Mouse (Mus musculus) layer of hippocampus, postnatal 36 days (tissue): ENCODE measurements around the gene Ppp1r32. TPM values are rescaled to one million over a fixed set of nuclear protein-coding genes. Genes with fewer than 3 reads are reported as not detected.

Experiments
- DNase-seq, 2 experiments: peaks; one replicate each; pipeline ENCODE4 v3.0.0; 2022
- total RNA-seq, 2 experiments: library from RNA; stranded (reverse); gene quantifications; 2 replicates each; pipeline ENCODE4 v1.2.3; 2021

The Ppp1r32 gene
- total RNA-seq: 1 to 10 TPM; 1.5 to 1.8 TPM

DNA sequence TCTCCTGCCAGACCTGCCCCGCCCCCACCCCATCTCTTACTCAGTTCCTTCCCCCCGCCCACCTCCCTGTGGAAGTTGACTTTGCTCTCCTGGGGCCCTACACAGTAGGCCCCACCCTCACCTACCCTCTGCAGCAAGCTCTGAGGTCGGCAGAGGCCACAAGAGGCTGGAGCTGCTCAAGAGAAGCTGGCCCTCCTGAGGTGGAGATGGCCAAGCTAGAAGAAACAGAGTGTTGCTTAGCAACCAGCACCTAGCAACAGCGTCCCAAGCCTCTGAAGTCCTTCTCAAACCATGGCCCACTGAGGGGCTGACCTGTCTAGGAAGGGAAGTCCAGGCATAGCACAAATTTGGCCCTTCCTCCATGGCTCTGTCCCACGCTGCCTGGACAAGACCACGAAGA lies at the start of gene Ppp1r32:
Gene Ppp1r32, minus strand, starts transcription at position 226 of the 400 bp plus-strand sequence.
- no peak for DNase-seq

DNA sequence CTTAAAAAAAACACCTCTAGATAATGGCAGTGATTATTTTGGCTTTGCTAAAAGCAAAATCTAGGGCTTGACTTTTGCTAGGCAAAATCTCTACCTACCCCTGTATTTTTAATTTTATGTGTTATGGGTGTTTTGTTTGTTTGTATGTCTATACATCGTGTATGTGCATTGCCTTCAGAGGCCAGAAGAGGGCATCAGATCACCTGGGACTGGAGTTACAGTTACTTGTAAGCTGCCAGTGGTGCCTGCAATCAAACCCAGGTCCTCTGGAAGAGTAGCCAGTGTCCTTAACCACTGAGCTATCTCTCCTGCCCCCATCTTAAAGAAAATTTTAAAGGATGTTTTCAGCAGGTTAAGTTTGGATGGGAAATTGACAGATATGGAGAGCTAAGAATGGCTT lies 47.4 kb upstream of the Ppp1r32 start:
- DNase-seq: no peak

DNA sequence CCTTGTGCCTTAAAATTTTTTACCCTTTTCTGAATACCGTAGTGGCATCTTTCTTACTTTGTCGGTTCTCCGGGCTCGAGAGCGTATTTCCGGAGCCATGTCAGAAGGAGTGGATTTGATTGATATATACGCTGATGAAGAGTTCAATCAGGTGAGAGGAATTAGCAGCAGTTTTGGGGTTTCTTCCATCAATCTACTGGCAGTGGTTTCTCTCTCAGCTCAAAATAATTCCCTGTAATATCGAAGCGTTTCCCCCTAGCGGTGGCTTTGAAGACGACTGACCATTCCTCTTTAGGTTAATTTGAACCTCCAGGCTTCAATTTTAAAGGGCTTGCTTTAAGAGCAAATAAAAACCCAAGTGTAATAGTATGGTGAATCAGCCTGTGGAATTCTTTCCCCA lies 43.2 kb upstream of the Ppp1r32 start, which contains the start of gene Sdhaf2:
Gene Sdhaf2, minus strand, starts transcription at position 233 of the 400 bp plus-strand sequence.
- DNase-seq: peak in 1 of 2 experiments; percentile 21

DNA sequence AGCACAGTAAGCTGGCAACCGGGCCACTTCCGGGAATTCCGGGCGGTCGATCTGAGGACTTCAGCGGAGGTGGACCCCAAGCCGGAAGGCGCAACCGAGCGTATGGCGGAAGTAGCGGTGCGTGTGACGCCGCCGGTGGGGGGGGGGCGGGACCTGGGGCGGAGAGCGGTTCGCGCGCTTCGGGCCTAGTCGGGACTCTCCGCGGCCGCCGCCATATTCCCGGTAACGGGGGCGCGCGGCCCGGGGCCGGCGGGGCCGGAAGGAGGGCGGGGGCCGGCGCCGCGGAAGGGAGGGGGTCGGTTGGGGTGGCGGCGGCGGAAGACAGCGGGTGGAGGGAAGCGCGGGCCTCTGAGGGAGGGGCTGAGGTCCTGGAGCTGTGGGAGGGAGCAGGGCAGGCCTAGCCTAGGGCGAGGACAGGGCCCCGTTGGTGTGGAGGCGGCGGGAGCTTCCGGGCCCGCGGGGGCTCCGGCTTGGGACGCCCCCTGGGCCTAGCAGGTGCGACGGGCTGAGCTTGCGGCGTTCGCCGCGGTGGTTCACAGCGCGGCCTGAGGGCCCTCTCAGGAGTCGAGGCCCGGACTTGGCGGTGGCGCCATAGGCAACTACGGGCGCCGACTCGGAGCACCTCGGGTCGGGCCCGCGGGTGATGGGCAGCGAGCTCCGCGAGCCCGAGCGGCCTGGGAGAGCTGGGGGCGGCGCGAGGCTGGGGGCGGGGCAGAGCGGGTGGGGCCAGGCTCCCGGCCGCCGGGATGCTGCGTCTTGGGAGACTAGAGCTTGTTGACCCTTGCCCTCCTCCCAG lies 42.6 kb upstream of the Ppp1r32 start, which contains the start of gene Cpsf7:
Gene Cpsf7, plus strand, starts transcription at position 161 of the 796 bp plus-strand sequence.
- peak; percentile 85 for DNase-seq

DNA sequence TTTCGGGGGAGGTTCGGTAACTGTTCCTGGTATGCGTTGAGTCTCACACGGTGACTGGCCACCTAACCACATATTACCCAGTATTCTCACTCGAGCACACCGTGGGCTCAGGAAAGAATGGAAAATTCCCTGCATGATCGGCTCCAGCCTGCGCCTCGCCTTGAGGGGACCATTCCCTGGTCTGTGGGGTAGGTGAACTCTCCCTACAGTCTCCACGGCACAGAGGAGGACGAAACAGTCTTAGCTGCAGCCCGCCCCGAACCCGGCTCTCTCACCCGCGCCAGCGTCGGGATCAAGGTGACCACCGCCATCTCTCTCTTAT lies 42.0 kb upstream of the Ppp1r32 start:
- no peak for DNase-seq

DNA sequence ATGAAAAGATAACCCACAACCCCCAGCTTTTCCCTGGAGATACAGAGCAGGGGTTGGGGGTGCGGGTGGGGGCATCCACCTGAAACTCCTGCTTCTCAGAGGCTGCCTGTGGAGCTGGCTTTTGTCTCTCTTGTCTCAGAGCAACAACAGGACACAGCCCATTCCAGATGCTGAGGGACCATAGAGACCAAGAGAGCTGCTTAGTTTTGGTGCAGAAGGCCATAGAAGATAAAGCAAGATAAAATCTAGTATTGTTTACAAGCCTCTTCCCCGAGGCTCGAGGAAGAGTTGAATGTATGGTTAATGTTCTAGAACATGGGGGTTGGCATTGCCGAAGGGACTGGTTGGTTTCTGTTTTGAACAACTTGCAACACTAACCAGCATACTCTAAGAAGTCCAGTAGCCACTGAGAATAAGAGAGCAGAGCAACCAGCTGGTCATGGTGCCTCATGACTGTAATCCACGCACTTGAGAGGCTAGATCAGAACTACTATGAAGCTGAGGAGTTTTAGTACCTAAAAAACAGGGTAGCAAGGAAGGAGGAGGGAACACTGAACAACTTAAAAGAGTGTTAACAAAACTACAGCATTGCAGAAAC lies 40.9 kb upstream of the Ppp1r32 start:
- no peak for DNase-seq

DNA sequence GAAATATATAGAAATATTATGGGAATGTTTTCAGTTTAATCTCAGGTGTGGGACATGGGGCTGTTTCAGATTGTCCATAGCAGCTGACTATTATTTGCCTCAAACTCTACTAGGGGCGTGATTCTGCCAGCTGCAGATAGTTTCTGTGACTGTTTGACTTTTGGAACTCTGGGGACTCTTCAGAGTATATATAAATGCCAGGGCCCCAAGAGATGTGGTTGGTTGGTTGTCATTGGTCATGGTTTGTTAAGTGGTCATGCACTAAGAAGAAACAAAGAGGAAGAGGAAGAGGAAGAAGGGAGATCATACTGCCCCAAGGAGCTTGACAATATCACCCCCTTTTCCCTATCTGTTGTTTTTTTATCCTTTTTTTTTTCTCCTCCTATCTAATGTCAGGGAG lies 39.2 kb upstream of the Ppp1r32 start:
- DNase-seq: no peak

DNA sequence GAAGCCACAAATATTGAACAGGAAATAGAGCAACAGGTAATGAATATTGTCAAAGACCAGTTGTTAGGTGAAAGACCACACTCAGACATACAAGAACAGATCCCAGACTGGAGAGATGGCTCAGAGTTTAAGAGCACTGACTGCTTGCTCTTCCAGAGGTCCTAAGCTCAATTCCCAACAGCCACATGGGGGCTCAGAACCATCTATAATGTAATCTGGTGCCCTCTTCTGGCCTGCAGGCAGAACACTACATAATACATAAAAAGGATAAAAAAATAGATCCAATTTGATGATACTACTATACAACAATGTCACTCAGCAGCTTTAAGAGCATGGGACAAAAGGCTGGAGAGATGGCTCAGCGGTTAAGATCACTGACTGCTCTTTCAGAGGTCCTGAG lies 37.6 kb upstream of the Ppp1r32 start:
- DNase-seq: no peak

DNA sequence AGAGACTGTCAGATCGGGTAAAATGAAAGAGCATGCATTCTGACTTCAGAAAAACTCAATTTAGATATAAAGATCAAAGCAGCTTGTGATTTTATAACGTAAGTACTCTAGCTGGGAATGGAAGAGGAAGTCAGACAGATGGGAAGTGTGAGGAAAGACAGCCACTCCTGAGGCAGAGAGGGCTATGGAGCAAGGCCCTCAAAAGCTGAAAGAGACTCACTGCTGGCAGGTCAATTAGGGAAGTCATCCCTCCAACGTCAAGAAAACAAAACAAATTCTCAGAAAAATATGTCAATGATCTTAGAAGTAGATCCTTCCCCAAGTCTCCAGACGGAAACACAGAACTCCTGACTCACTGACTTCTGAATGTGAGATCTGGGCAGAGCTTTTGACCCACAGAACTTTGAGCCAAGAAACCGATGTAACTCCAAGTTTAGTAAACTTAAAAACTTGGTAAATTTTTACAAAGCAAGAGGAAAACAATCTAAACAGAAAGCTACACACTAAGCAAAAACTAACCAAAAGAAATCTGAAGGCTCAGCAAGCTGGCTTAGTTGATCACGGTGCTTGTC lies 28.1 kb upstream of the Ppp1r32 start:
- DNase-seq: no peak

DNA sequence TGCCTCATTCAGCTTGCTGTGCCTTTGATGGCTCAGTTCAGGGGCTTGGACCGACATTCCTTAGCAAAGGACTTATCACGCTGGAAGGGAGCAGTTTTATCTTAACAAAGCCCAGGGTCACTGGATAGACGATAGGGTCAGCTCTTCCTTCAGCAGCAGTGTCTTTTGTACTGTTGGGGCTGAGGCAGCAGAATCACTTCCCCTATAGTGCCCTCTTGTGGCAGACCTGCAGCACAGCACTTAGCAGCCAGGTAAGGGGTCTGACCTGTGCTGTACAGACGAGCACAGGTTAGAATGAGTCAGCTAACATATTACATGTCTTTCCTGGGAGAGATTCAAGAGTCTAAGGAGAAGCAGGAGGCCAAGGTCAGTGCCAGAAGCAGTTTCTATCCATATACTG lies 19.8 kb upstream of the Ppp1r32 start:
- DNase-seq: peak in 1 of 2 experiments; percentile 31

DNA sequence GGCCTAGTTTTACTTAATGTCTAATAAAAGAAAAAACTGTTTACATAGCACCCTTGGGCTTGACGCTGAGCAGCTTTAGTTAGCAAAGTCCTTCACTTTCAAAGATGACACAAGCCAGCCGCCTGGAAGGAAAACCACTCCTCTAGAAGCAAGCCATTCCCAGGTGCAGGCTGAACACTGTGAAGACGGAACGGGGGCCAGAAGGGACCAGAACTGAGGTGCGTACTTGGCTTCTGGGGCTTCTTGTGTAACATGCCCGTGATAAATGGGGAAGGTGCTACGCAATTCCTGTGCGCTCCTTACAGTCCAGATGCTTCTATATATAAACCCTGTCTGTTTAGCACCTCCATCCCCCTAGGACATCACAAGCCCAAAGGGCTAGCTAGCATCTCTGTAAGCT lies 17.9 kb upstream of the Ppp1r32 start:
- DNase-seq: no peak

DNA sequence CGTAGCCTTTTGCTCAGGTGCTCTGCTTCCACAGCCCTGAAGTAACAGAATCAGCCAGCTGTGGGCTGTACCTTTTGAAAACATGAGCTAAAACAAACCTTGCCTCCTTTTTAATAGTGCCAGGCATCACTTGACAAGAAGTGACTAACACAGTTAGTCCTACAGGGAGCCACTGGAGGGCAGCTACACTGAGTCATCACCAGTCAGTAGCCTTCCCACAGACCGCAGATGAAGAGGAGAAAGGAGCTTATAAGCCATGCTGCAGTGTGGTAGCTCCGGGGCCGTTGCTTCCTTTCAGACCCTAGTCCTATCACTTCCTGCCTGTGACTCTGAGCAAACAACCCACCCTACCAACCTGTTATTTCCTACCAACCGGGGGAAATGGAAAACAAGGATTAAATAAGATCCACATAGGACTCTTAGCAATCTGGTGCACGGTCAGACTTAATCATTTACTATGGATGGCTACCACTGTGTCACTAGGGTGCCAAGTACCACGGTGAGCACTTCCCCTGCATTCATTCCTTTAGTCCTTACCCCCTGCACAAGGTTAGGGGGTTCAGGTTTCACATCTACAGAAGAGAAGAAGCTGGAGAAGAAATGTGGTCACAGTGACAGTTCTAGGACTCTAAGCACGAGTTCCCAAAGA lies 14.9 kb upstream of the Ppp1r32 start:
- DNase-seq: no peak

DNA sequence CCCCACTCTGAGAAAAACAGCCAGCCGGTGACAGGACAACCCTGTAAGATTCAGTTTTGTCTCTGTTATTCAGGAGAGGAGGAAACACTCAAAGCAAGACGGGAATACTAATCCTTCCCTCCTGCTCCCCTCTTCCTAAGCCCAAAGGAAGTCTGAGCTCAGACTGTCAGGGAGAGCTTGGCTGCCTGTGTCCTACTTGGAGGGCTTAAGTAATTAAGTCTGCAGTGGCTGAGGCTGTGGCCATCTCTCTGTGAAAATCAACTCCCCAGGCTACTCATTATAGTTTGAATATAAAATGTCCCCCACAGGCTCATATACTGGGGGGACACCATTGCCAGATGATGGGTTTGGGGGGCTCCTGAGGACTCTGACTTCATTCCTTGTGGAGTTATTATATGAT lies 14.2 kb upstream of the Ppp1r32 start:
- DNase-seq: no peak

DNA sequence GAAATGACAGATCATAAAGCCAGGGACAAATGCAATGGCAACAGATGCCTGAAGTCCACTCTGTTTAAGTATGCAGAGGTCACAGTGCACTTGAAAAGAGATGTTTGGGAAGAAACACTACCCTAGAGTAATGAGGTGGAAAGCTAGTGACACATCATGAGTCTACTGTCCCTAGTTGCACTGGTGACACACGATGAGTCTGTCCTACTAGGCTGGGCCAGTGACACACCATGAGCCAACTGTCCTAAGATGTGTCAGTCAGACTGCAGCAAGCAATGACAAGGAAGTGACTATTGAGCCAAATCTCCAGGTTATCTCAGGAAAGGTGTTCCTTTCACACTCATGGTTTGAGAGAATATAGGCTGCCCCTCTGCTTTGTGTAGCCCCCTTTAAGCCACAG lies 12.9 kb upstream of the Ppp1r32 start:
- no peak for DNase-seq

DNA sequence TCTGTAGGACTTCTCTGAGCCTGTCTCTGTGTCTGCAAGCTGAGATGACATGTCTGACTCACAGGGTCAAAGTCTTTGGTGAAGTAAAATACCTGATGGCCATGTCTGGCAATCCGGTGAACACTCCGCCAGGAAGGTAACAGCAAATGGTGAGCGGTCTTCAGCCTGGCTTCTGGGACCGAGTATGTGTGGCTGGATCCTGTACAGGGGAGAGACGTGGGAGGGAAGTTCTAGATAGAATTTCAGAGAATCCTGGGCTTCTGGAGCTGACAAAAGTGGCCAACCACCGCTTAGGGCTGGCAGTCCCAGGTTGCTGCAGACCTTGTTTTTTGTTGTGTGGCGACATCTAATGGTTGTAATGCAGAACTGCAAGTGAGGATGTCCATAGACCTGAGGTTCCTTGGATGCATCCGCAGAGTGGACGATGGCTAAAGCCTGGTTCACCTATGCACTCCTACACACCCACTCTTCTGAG lies 3.6 kb upstream of the Ppp1r32 start:
- DNase-seq: peak; percentile 40 to 56

DNA sequence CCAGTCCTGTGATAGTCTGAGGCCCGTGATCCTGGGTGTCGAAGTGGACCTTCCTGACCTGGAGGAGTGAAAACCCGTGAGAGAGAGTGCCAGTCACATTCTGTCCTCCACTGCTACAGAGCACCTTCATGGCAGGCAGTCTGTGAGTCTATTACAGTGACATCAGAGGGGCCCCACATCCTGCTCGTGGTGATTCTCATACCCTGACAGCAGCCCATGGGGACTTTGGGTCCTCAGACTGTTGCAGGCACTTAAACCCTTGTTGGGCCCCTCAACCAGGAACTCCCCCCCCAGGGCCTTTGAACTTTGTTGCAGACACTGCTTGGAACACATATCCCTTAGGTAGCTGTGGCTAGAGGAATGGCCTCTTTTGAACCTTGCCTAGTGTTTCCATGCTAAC lies 3.2 kb downstream of the Ppp1r32 start:
- no peak for DNase-seq

DNA sequence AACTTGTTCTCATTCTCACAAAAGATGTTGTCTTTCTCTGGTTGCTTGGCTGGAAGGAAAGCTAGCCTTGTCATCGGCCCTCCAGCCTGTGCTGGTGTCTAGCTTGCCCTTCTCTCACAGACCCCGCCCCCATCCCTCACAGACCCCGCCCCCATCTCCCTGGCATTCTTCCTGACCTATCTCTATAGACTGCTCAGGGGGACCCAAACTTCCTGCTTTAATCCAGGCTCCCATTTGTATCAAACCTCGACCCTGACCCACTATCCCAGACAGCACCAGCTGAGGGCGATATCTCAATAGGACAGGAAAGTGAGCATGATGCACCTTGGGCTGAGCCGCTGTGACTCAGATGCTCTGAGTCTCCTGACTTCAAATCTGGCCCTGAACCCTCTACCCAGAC lies 8.9 kb downstream of the Ppp1r32 start:
- DNase-seq: no peak

DNA sequence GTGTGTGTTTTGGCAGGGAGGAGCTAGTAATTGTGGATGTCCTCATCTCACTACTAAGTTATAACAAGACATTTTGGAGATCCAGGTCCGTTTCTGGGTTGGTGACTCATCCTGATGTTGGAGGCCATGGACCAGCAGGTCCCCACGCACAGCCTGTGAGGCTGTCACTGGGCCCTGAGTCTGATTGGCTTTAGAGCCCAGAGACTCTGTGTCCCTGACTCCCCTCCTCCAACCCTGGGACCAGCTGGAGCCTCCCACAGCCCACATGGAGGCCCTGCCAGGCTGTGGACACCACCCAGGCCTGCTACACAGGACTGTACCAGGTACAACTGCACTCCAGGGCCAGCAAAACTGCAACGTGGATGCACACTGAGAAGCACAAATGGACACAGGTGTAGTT lies 9.8 kb downstream of the Ppp1r32 start:
- DNase-seq: peak in 1 of 2 experiments; percentile 45

DNA sequence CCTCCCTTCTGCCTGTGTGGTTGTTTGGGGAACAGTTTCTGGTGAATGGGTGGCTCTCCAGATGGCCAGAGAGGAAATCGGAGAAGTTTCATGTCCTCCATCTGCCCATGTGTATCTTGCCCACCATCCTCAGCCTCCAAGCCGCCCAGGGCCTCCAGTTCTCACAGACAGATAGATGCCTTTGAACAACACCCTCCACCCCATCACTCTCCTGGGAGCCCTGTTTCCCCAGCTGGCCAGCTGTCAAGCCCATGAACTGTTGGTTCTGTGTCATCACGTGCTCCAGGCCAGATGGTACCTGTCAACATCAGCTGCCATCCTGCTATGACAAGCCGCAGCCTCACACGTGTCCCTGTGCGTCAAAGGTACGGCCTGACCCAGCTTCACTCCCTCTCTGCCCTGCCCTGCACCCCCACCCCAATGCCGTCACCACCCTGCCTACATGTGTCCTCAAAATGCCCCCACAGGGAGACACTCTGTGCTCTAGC lies 13.5 kb downstream of the Ppp1r32 start:
- peak; percentile 54 for DNase-seq

DNA sequence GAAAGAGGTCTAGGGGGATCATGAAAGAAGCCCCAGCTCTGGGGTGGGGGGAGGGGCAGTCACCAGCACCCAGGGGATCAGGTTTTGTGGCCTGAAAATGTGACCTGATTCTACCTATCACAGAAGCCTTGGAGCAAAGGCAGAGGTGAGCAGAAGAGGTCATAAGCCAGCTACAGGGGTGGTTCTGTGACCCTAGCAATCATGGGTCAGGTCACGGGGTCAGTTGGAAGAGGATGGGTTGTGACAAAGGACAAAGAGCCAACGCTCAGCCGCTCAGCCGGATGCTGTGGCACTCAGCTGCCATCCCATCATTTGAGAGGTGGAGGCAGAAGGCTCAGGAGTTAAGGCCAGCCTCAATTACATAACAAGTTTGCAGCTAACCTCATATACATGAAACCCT lies 18.3 kb downstream of the Ppp1r32 start:
- no peak for DNase-seq

DNA sequence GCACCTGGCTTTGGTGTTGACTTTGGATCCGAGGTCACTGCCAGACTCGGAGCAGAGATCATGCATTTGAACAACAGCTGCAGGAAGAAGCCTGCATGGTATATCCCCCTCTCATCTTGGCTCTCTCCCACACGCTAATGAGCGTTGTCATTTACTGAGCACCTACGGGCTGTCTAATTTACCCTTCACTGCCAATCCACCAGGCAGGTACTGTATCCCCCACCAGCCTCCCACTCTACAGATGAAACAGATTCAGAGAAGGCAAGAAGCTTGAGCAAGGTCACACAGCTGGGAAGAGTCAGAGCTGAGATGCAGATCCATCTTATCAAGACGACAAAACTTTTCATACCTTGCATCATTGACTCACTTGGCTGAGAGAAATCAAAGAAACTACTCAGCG lies 21.1 kb downstream of the Ppp1r32 start:
- no peak for DNase-seq

DNA sequence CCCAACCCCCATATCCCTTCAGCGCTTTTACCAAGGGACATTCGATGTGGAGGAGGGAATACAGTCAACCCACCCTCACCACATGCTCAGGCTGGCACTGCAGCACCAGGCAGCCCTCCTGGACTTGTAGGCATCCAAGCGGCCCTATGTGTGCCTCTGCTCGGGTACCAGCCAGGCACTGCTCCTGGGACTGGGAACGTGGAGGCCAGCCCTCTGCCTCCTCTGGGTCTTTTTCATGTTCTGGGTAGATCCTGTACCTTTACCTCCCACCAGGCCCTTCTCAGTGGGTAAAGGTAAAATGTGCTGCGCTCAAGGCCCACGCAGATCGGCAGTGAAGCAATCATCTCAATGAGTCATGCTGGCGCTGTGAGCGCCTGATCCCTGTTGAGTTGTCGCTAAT lies 22.8 kb downstream of the Ppp1r32 start:
- DNase-seq: peak; percentile 62 to 75

DNA sequence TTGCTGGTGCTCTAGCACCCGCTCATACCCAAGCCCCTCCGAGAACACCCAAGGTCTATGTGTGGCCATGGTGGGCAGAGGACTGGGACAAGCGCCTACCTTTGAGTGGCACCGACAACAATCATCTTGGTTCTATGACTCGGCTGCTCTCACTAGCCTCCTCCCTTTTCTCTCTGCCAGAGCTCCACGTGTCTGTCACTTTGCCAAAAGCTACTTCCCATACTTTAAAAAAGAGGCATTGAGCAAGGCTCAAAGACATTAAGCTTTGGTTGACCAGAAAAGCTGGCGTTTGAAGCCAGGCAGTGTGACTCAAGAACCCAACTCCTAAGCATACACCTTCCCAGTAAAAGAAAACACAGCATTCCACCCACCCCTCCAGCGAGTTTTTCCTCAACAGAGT lies 24.6 kb downstream of the Ppp1r32 start:
- DNase-seq: no peak
